Mouse (Mus musculus): ENCODE measurements around the gene Hdac4. TPM values are rescaled to one million over a fixed set of nuclear protein-coding genes. Genes with fewer than 3 reads are reported as not detected.

Gene Hdac4
- total RNA-seq, 2 experiments from 2014 or later = 35.2 to 42.7 TPM

DNA sequence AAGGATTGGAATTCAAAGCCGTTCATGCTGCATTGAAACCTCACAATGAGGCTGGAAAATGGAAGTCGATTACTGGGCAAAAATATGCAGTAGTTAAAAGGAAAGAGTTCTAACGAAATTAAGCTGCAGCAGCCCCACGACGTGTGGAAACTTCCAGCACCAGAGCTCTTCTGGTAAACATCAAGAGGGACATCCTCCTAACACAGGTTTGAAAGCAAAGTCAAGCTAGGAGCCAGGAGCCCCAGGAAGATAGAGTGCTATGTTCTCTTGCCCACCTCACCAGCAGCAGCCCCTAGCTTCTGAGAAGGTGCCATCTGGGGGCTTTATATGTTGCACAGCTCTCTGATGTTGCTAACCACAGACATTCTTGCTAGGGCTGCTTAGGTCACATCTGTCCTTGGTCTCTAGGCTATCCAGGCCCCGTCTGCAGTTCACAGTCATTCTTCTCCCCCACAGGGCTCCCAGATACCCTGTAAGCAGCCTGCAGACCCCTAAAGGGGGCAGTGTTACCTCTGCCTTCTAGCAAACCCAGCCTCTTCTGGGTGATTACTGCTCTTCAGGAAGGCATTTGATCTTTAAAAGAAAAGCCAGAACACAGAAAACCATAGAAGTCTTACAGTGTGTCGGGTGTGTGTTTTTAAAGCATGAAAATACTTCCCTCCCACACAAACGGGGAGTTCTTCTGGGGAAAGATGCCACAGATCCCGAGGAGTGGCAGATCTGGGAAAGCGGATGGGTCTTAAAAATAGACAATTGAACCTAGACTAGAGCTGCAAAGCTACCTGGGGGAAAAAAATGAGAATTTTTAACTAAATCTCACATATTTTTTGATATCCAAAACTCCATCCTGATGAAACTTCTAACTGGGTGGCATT is 17.2 kb downstream of the Hdac4 start:
- DNase-seq = no peak

DNA sequence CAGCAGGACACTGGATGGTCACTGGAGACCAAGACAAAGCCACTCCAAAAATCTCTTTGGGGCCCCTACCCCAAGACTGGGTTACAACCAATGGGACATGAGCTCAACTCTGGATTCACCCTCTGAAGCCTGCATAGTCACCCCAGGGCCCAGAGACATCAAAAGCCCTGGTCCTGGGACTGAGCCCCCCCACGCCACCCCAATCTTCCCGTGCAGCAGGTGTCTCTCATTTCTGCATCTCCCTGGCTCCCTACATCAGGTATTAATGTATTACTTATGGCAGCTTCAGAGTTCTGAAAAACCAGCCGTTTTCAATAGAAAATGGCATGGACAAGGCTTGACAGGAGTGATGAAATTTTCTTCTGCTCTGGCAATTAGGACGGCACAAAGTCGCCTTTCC is 17.9 kb downstream of the Hdac4 start:
- DNase-seq = no peak

DNA sequence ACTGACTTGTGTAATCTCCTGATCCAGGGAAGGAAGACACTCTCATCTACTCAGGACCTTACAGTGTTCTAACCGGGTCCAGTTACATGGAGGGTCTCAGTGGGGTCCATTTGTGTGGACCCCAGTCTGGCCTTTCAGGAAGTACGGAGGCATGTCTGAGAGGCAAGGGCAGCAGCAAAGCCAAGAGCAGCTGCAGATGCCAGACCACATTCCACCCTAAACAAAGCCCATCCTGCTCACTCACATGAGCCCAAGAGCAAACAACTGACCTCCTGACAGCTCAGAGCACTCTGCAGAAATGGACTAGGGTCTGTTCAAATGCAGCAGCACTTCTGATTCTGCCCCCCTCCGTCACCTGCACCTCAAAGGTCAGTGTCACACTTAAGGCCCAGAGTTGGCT is 18.3 kb downstream of the Hdac4 start:
- peak in 1 of 2 experiments; percentile 12 for DNase-seq

DNA sequence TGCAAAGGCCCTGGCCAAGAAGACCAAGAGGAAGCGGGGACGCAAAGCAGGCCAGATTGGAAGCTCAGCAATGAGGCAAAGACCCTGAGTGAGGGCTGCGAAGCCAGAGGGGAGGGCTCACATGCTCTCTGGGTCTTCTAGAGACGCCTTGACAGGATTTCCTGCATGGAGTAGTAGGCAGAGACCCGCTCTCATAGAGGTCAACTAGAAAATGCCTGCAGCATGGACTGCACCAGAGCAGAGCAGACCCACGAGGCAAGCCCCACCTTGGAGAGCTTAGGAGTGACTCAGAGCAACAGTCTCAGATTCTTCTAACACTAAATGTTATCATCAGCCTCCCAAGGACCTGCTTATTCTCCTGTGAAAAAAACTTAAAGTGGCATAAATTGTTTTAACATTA is 20.2 kb downstream of the Hdac4 start:
- no peak for DNase-seq

DNA sequence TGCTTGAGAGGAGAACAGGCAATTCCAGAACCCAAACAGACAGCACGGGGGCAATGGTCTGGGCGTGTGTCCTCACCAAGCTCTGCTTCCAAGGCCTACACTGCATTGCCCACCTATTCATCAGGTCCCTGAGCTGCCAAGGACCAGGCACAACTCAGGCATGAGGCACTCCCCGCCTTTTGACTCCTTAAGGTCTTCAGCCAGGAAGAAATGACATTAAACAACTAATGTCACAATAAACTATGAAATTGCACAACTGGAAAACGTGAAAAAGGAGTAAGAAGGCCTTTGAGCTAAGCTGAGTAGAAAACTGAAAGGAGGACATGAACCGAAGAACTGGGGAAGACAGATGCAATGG is 20.6 kb downstream of the Hdac4 start:
- no peak for DNase-seq

DNA sequence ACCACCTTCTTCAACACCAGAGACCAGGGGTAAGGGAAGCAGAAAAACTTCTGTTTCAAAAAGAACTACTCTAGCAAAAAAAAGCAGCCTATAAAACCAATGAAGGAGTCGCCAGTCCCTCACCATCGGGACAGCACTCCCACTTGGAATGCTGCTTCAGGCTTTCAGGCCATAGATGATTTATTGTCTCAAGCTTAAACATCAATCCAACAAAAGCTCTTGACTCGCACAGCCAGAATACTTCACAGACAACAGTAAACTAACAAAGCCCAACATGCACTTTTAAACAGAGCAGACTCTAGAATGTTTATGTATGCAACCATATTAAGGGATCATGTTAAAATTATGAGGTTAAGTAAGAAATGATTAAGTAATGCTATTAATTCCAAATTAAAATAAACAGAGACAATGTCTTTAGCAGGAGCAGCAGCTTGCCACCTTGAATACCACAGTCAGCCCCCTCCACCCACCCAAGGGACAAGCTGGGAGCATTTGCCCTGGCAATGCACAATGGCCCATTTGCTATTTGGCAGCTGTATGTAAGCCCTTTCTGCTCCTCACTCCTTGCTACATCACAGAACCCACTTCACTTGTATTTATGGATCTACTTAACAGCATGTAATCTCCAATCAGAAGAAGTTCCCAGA is 21.1 kb downstream of the Hdac4 start:
- DNase-seq = no peak

DNA sequence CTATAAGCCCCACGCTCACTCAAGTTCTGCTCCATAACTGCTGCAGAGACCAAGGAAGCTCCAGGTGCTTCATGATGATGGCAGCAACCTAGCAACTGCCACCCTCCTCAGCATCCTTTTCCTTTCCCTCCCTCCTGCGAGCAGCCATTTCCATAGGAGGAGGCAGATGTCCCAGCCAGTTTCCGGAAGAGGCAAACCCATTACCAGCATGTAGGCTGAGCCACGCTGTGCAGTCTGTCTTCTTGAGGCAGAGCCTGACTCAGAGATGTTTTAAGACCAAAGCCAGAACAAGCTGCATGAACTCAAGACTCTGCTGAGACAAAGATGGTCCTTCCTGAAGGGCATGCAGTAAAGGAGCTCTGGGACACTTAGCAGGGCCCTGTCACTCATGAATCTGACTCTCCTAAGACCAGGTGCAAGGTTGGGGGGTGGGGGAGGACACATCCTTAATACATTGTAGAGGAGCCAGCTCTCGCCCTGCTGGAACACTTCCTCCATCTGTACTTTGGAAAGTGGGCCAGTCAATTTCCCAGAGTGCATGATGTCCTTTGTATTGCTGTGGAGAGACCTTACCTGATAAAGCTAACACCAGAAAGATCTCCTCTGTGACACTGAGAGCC is 24.8 kb downstream of the Hdac4 start:
- DNase-seq = no peak

DNA sequence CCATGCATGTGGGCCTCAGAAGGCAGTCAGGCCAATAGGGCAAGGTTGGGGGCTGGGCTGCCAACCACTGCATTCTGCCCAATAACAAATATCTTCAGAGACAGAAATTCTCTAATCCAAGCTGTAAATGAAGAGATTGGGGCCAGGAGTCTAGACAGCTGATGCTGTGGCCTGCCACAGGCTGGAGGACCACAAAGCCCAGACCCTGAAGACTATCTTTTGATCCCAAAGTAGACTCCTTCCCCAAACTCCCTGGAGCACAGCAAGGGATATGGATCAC is 25.8 kb downstream of the Hdac4 start:
- DNase-seq = no peak

DNA sequence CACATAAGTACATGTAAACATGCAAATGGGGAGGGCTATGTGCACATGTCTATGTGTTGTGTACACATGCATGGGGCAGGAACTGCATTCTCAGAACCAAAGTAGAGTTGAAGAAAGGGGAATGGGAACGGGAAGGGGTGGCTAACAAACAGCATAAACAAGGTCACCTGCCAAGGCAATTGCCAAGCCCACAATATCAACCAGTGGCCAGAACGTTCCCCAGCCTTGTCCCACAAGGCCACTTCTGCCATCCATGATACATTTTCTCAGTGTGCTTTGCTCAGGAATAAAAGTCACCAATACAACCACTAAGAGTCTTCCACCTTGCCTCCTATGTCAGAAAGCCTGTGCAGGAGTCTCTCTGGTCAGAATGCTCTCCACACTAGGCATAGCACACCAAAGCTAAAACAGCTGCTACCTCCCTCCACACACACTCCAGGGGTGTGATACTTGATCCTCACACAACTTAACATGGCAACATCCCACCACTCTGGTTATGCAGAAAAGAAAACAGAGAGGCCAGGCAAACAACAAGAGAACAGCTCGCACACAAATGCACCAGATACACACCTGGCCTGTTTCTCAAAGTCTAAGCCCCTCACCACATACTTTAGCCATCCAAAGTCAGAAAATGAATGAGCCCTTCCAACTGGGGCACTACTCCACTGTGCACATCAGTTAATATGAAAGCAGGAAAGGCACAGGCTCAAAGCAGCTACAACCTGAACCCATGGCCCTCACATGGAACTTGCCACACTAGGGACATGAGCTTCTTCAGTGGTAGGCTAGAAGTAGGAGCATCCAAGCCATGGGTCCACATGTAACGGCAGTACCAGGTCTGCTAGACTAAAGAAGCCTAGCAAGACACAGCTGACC is 26.4 kb downstream of the Hdac4 start:
- DNase-seq = no peak

DNA sequence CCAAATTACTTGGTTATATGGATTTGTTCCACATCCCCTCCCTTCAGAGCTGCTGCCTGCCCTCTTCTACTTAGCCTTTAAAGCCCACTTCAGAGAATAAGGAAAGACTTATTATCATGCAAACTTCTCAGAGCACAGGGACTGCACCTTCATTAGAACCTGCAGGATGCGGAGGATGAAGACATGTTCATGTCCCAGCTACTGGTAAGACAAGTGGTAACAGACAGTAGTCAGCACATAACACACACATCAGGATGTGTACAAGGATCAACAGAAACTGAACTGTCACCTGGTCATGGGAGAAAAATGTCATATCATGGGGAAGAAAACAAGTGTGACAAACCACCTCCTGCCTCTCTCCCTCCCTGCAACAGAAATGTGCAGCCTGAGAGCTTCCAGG is 31.6 kb downstream of the Hdac4 start:
- DNase-seq = no peak

DNA sequence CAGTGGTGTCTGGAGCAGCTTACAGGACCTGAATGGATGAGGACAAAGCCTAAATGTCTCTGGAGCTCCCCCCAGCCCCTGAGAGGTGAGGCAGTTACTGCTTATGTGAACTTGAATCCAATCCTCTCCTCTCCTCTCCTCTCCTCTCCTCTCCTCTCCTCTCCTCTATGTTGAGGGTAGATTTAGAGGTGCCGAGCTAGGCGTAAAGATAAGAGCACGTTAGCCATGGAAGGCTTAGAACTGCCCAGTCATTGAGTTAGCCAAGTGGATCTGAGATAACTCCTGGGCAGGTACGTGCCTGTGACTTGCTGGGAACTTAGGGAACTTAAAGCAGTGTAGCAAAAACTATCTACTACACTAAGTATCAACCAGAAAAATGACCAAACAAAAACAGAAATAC is 35.7 kb downstream of the Hdac4 start:
- DNase-seq = no peak

DNA sequence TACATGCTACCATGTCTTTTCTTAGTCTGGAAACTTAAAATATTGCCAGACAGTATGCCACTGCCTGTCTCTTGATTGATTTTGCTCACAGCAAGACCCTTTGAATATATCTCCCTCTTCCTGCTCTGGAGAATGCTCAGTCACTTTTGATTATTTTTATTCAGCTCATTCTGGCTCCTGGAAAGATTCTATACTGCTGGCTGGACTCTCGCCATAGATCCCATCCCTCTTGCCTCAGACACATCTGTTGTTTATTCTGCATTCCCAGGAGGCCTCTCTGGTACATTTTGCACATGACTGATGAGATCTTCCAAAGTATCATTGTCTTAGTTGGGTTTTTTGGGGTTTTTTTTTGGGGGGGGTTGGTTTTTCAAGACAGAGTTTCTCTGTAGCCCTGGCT is 45.3 kb downstream of the Hdac4 start:
- DNase-seq = no peak

DNA sequence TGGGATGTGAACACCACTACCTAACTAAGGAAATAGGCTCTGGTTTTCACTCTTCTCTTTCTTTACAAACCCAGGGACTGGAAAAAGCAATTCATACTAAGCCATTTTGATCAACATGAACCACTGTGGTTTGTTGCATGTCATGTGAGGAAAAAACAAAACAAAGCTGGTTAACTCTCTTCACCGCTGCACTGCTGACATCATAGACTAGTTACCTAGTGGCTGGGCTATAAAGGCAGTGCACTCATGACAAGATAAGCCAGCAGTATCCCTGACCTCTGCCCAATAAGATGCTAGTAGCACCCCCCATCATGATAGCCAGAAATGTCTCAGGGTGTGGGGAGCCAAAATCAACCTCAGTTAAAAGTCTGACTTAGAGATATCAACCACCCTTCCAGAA is 47.0 kb downstream of the Hdac4 start:
- DNase-seq = no peak

DNA sequence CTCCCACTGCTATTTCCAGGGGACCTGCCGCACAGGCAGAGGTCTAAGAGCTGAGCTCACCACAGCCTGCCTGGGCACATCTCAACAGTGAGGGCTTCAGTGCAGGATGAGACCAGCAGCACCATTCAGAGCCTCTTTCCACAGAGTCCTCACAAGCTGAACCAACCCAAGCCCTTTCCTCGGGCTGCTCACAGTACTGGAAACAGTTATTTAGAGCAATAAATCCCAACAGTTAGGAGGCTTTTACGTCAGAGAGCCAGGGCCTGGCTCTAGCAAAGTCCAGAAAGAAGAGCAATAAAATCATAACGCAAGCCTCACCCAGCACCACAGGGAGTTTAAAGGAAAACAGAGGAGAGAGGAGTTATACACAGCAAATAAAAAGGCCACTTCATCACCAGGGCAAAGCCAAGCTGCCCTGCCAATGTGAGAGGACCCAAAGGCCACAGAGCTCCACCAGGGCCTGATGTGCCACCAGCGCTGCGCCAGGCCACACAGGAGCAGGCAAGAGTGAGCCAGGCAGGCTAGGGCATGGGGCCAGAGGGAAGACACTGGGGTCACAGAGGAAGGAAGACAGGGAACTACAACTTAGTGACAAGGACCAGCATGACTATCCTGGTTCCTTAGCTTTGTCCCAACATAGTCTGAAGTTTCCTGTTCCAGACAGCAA is 50.5 kb downstream of the Hdac4 start:
- peak; percentile 18 to 26 for DNase-seq

DNA sequence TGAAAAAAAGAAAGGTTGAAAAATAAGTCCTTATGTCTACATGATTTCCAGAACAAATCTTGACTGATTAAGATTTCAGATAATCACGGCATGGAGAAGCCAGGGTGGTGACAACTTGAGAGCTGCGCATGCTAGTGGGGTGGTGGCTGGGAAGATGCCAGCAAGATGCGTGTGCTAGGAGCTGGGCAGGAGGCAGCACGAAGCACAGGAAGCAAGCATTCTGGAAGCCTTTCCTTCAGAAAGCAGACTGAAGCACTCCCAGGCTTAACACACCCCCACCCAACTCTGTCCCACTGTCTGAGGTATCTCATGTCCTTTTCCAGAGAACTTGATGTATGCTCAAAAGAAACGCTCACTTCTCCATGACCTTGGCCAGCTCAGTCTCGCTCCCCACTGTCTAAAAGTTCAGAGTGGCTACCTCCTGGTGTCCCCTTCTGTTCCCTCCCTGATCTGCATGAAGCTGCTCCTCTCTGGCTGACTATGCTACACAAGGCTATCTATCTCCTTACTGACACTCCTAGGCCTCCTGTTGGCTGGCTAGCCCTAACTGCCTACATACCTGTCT is 52.1 kb downstream of the Hdac4 start:
- DNase-seq = no peak

DNA sequence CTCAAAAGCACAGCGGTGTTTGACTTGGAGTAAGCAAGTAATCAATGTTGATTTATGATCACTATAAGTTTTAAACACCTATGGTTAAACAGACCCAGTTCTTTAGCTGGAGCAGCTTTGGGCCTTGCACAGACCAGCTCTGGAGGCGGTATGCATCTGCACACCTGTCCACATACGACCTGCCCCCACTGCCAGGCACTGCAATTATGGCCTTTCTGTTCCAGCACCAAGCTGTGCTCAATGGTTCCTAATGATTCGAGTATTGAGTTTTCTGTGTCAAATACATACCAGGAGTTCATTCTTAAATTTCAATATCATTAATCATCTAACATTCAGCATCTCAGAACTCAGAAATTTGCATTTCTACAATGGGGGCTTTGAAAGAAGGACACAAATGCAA is 52.7 kb downstream of the Hdac4 start:
- DNase-seq = no peak

DNA sequence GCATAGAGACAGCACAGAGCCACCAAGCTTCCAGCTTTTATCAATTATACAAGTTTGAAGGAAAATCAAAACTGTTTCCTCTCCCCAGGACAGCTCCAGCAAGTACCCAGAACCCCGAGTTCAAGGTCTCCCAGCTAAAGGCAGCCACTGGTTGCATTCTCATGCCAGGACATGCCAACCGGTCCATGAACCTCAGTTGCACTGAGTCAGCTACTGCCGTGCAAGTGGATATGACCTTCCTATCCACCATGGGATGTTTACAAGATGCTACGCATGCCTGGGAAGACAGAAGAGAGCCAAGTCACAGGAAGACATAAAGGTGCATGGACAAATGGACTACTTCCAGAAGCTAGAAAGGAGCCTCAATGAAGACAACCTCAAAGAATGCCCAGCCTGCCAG is 56.5 kb downstream of the Hdac4 start:
- no peak for DNase-seq

DNA sequence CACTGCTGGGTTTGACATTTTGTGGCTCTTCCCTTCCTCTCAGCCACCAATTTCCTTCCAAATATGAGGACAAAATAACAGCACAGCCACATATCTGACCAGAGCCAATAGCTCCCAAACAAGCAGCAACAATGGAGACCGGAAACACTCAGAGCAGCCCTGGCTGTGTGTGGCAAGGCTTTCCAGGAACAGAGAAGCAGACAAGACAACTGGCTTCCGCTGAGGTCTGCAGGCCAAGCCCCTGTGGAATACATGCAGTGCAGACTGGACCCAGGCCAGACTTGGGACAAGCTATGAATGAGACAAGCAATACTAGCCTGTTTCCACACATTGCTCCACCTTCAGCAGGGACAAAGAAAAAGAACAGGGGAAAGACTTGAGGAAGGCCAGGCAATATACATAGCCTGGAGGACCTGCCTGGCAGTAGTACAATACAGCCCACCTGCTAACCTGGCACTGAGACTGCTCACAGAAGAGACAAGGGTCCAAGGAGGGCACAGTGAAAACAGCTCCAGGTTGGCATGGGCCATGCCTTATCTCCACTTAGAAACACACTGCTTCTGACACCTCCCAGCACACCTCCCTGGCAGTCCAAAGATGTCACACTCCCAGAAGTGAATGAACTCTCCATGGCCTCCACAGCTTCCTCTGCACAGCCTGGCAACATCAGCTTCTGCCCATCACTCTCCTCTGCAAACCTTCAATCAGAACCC is 58.2 kb downstream of the Hdac4 start:
- peak; percentile 82 to 90 for DNase-seq

DNA sequence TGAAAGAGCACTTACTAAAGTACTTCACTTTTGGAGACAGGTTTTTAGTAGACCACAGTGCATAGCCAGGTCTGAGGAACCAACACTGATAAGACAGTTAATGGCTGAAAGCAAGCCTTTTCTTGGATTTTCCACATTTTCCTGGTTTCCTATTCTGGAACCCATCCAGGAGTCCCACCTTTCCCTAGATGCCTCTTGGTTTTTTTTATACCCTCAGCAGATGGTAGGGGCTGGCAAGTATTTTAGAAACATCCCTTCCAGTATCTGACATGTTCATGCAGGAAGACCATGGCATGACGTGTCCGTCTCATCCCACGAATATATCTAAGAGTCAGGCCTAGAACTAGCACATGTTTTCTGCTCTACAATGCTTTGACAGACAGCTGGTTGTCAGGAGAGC is 59.1 kb downstream of the Hdac4 start:
- no peak for DNase-seq

DNA sequence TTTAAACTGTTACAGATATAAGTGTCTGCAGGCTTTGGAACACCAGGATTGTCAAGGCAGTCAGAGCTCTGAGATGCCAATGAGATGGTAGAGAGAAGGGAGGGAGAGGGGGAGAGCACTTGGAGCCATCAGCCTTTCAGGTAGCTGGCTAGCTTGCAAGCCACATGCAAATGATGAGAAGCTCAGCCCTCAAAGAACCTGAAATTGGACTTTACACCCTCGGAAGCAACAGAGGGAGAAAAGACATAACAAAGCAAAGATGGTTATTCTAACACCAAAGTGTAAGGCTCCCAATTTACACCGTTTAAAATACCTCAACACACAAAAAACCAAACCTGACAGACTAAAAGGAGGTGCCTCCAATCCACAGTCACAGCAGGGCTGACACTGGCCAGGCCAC is 63.3 kb downstream of the Hdac4 start:
- no peak for DNase-seq

DNA sequence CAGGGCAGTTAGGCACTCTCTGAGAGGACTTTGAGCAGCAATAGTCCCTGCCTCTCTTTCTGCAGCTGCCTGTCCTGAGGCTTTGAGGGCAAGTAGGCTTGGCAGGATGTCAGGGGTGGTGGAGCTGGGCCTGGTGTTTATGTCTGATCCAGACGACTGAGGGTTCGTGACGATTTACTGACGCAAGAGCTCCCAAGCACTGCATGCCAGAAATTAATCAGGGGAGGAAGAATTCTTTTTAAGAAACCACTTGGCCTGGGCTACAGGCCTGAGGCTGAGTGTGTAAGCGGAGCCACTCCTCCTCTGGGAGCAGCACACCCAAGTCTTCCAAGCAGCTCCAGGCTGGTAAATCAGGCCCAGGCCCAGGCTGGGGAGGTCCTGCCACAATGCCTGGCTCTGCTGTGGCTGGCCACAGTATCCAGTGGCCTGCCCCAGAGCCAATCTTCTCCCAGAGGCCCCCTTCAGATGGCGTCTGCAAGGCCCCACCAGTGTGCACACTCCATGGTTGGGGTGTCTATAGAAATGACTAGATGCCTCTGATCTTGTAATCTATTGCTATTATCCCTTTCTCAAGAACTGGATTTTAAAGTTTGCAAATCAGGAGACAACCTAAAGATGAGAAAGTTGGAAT is 64.9 kb downstream of the Hdac4 start:
- peak; percentile 87 to 90 for DNase-seq

All from heart, adult 18-20 months (tissue).